ENCODE assay signal across 24 mouse cellular contexts in genomic region chr5:92774419-92774818, GRCm38 (mm10).
DNase-seq lines count a peak whose midpoint lies in the region; ATAC-seq and TF ChIP-seq lines count a peak whose summit lies in the region.
"Had no signal": no experiment of that assay in that cellular context is flagged by ENCODE, and none has a peak within 500 bp of the region (broad histone marks: within the 10 kb centered on the region; RNA-seq: fewer than 3 reads in every experiment).

No protein-coding gene starts in this region.

- no peaks in the 10 kb centered on the region for H3K9me3 ChIP-seq in heart, embryonic 12.5 days (replicated peaks)
- no peaks in the 10 kb centered on the region for H3K9me3 ChIP-seq in intestine, postnatal 0 days (ENCODE audit: control insufficient read depth)
- H3K9me3 ChIP-seq in intestine, embryonic 15.5 days, result no peaks in the 10 kb centered on the region
- H3K9me3 ChIP-seq in stomach, embryonic 16.5 days (replicated peaks; ENCODE audit: control insufficient read depth, low read length), result no peaks in the 10 kb centered on the region; the same call in 1 of the 2 replicates
- H3K9me3 ChIP-seq: embryonic facial prominence, embryonic 12.5 days; G1E; hindbrain, embryonic 15.5 days; neural tube, embryonic 13.5 days had no signal

- no peaks in the 10 kb centered on the region for H3K36me3 ChIP-seq in heart, embryonic 12.5 days
- no peaks in the 10 kb centered on the region for H3K36me3 ChIP-seq in intestine, postnatal 0 days (ENCODE audit: control insufficient read depth, insufficient read depth)
- no peaks in the 10 kb centered on the region for H3K36me3 ChIP-seq in intestine, embryonic 15.5 days
- H3K36me3 ChIP-seq in stomach, embryonic 16.5 days (ENCODE audit: control insufficient read depth, insufficient read depth, low read length), result no peaks in the 10 kb centered on the region
- H3K36me3 ChIP-seq: embryonic facial prominence, embryonic 12.5 days; G1E; hindbrain, embryonic 15.5 days; neural tube, embryonic 13.5 days had no signal

- no peak overlapping the region for H3K4me2 ChIP-seq in heart, embryonic 12.5 days
- no peak overlapping the region for H3K4me2 ChIP-seq in intestine, postnatal 0 days (replicated peaks; ENCODE audit: low read depth)
- H3K4me2 ChIP-seq in intestine, embryonic 15.5 days (replicated peaks), result no peak overlapping the region
- no peak overlapping the region for H3K4me2 ChIP-seq in stomach, embryonic 16.5 days (ENCODE audit: low read depth, low read length)
- H3K4me2 ChIP-seq: embryonic facial prominence, embryonic 12.5 days; hindbrain, embryonic 15.5 days; neural tube, embryonic 13.5 days had no signal

- POLR2A ChIA-PET in Patski (lab: Charles Lee), result interaction anchor here (1.2 to 1.4 kb wide), 2 partner anchors 16 to 45 kb away, joined by 3 read pairs; no protein-coding TSS in a partner anchor

- no peaks in the 10 kb centered on the region for H3K27me3 ChIP-seq in heart, embryonic 12.5 days (replicated peaks)
- H3K27me3 ChIP-seq in intestine, postnatal 0 days (replicated peaks; ENCODE audit: control insufficient read depth, insufficient read depth, low read length), result no peaks in the 10 kb centered on the region
- no peaks in the 10 kb centered on the region for H3K27me3 ChIP-seq in intestine, embryonic 15.5 days (replicated peaks)
- H3K27me3 ChIP-seq in Patski, result no peaks in the 10 kb centered on the region
- no peaks in the 10 kb centered on the region for H3K27me3 ChIP-seq in stomach, embryonic 16.5 days (ENCODE audit: control insufficient read depth, insufficient read depth, low read length)
- H3K27me3 ChIP-seq: CH12.LX; embryonic facial prominence, embryonic 12.5 days; hindbrain, embryonic 15.5 days; neural tube, embryonic 13.5 days had no signal

- no peak for ATAC-seq in heart, embryonic 12.5 days (ENCODE audit: insufficient number of reproducible peaks, low FRiP score)
- ATAC-seq in intestine, postnatal 0 days, result no peak
- ATAC-seq in intestine, embryonic 15.5 days, result no peak
- peak; percentile 75 for ATAC-seq in Patski
- no peak for ATAC-seq in stomach, embryonic 16.5 days (ENCODE audit: insufficient read depth, low FRiP score)
- ATAC-seq: activated CD4-positive, CD25-positive, alpha-beta regulatory T cell, adult 4 months; forebrain, postnatal 0 days had no signal

- H3K4me1 ChIP-seq in heart, embryonic 12.5 days (replicated peaks), result peaks cover 21% of the 10 kb centered on the region
- peaks cover 2% of the 10 kb centered on the region; the same call in 1 of the 2 replicates for H3K4me1 ChIP-seq in intestine, postnatal 0 days (replicated peaks; ENCODE audit: control insufficient read depth, insufficient read depth, low read length)
- H3K4me1 ChIP-seq in intestine, embryonic 15.5 days (replicated peaks), result peaks cover 3% of the 10 kb centered on the region; the same call in 1 of the 2 replicates
- 0 out of 2 replicates have a peak, but pooled peaks cover 3% of the 10 kb centered on the region for H3K4me1 ChIP-seq in stomach, embryonic 16.5 days (ENCODE audit: control insufficient read depth, insufficient read depth, low read length)
- H3K4me1 ChIP-seq: embryonic facial prominence, embryonic 12.5 days; hindbrain, embryonic 15.5 days; neural tube, embryonic 13.5 days had no signal

- H3K4me3 ChIP-seq in heart, embryonic 12.5 days, result no peak overlapping the region
- no peak overlapping the region for H3K4me3 ChIP-seq in intestine, postnatal 0 days (ENCODE audit: low read depth, low read length)
- no peak overlapping the region for H3K4me3 ChIP-seq in intestine, embryonic 15.5 days (replicated peaks)
- H3K4me3 ChIP-seq in stomach, embryonic 16.5 days (replicated peaks; ENCODE audit: low read length), result no peak overlapping the region
- H3K4me3 ChIP-seq: embryonic facial prominence, embryonic 12.5 days; hindbrain, embryonic 15.5 days; neural tube, embryonic 13.5 days had no signal

- WGBS in heart, embryonic 12.5 days, result 44% methylated on average over 2 of the region's 2 CpGs
- WGBS in intestine, postnatal 0 days, result 41% methylated on average over 2 of the region's 2 CpGs
- WGBS in intestine, embryonic 15.5 days, result 43% methylated on average over 2 of the region's 2 CpGs
- WGBS in stomach, embryonic 16.5 days, result 58% methylated on average over 2 of the region's 2 CpGs

- in situ Hi-C loops in Patski (cut with MboI; ENCODE audit: low pct_unique_long_range_greater_than_20kb), result no loop called here

- DNase-seq in heart, adult 11 months, result no peak
- peak; percentile 65 for DNase-seq in Patski (ENCODE audit: low read depth, low spot score)
- DNase-seq in urinary bladder, adult 2 months (ENCODE audit: low spot score), result no peak
- DNase-seq: adrenal gland, postnatal 10 days; B cell, adult 2 months; cerebellum, adult 2 months; cerebellum, postnatal 25 days; forebrain, postnatal 0 days; gastrocnemius, postnatal 14 days; kidney, adult 9 months; kidney, postnatal 14 days; midbrain, embryonic 14.5 days; right cerebral cortex, postnatal 4 days; thymus, postnatal 14 days had no signal

- TF ChIP-seq CTCF in intestine, postnatal 0 days (IDR thresholded peaks at IDR 0.05; ENCODE audit: low read depth), result no peak
- TF ChIP-seq CTCF in Patski (IDR thresholded peaks at IDR 0.05), result no peak

- peak overlapping the region; percentile 9; the same call in 1 of the 2 replicates for H3K27ac ChIP-seq in heart, embryonic 12.5 days (ENCODE audit: poor library complexity, severe bottlenecking)
- H3K27ac ChIP-seq in intestine, postnatal 0 days (ENCODE audit: low read depth, low read length), result peak overlapping the region; percentile 57
- no peak overlapping the region for H3K27ac ChIP-seq in intestine, embryonic 15.5 days
- 0 out of 2 replicates have a peak overlapping the region, but pooled peaks have one; percentile 24 for H3K27ac ChIP-seq in stomach, embryonic 16.5 days (ENCODE audit: low read length)
- H3K27ac ChIP-seq: embryonic facial prominence, embryonic 12.5 days; hindbrain, embryonic 15.5 days; neural tube, embryonic 13.5 days had no signal

- no peak overlapping the region for H3K9ac ChIP-seq in heart, embryonic 12.5 days
- no peak overlapping the region for H3K9ac ChIP-seq in intestine, postnatal 0 days (ENCODE audit: low read depth, low read length)
- no peak overlapping the region for H3K9ac ChIP-seq in intestine, embryonic 15.5 days
- no peak overlapping the region for H3K9ac ChIP-seq in stomach, embryonic 16.5 days (ENCODE audit: low read length)
- H3K9ac ChIP-seq: embryonic facial prominence, embryonic 12.5 days; forebrain, postnatal 0 days; hindbrain, embryonic 15.5 days; neural tube, embryonic 13.5 days had no signal

- CTCF ChIA-PET in Patski (lab: Charles Lee), result interaction anchor here (2.3 to 4.4 kb wide), 2 partner anchors 10 to 12 kb away, joined by 9 to 20 read pairs; no protein-coding TSS in a partner anchor
